Mouse (Mus musculus) MEL (cell line): ENCODE measurements around the gene Cbln4.

Source experiments
- CTCF ChIP-seq, 3 experiments: IDR thresholded peaks in 2 of 3; conservative IDR thresholded peaks in 1 of 3; 2 replicates each; pipeline ENCODE4 v1.5.1; 2011 to 2012; ENCODE audit warnings: low read length in 3 of 3, low read depth in 2 of 3, mild to moderate bottlenecking in 2 of 3, improper control_type of control experiment in 1 of 3, inconsistent platforms in 1 of 3, mixed read lengths in 1 of 3, moderate library complexity in 1 of 3; ENCODE audit not compliant: control insufficient read depth in 1 of 3, insufficient read depth in 1 of 3, poor library complexity in 1 of 3, severe bottlenecking in 1 of 3
- POLR2A ChIP-seq, 2 experiments: IDR thresholded peaks; 2 replicates each; pipeline ENCODE4 v1.6.1; 2011 to 2012; ENCODE audit warnings: low read length in 2 of 2, mild to moderate bottlenecking in 2 of 2, control low read depth in 1 of 2, improper control_type of control experiment in 1 of 2, low read depth in 1 of 2, moderate library complexity in 1 of 2; ENCODE audit not compliant: control insufficient read depth in 1 of 2, insufficient read depth in 1 of 2, poor library complexity in 1 of 2

- TF ChIP-seq CTCF (IDR thresholded peaks at IDR 0.05 in 2 of 3, conservative IDR thresholded peaks at IDR 0.05 in 1 of 3; ENCODE audit: control insufficient read depth in 1 of 3, insufficient read depth in 1 of 3, low read depth in 2 of 3, low read length in 3 of 3, poor library complexity in 1 of 3, severe bottlenecking in 1 of 3) (no peak), POLR2A (IDR thresholded peaks at IDR 0.05; ENCODE audit: control insufficient read depth in 1 of 2, insufficient read depth in 1 of 2, low read depth in 1 of 2, low read length in 2 of 2, poor library complexity in 1 of 2) (no peak)
These were observed 3.7 kb downstream of the Cbln4 start for GRCm38 (mm10) chr2:172039601-172040000.
